Mouse (Mus musculus): ENCODE results near the gene Chek2.

DNA sequence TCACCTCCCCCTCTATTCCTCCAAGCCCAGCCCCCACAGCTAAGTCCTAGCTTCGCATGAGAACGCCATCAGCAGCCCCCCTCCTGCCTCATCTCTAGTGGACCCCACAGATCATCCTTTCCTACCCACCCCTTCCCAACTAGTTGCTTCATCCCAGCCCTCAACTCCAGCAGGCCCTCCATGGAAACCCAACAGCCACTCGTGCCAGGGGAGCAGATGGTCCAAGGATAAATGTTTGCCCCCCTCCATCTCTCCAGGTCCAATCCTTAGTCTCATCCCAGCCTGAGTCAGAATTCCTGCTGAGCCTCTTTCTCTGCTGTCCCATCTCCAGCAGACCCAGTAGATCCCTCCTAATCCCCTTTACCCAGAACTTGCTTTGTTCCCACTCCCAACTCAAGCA lies 76.5 kb downstream of the Chek2 start:
- TF ChIP-seq MAX (IDR thresholded peaks at IDR 0.05; ENCODE audit: low read length): no peak
- TF ChIP-seq CTCF (conservative IDR thresholded peaks at IDR 0.05 in 1 of 2, IDR thresholded peaks at IDR 0.05 in 1 of 2; ENCODE audit: low read depth in 2 of 2, low read length in 2 of 2): no peak
- TF ChIP-seq EP300 (IDR thresholded peaks at IDR 0.05; ENCODE audit: low read length): no peak
- no peak for TF ChIP-seq GABPA (IDR thresholded peaks at IDR 0.05; ENCODE audit: insufficient replicate concordance, low read depth, low read length)
- TF ChIP-seq RCOR1 (conservative IDR thresholded peaks at IDR 0.05; ENCODE audit: low read depth, low read length): no peak
- TF ChIP-seq POLR2A (IDR thresholded peaks at IDR 0.05; ENCODE audit: low read depth, low read length): no peak
- TF ChIP-seq MXI1 (IDR thresholded peaks at IDR 0.05; ENCODE audit: low read depth, low read length): no peak
- TF ChIP-seq KAT2A (IDR thresholded peaks at IDR 0.05; ENCODE audit: insufficient replicate concordance, low read length): no peak
- no peak for TF ChIP-seq MEF2A (IDR thresholded peaks at IDR 0.05; ENCODE audit: borderline replicate concordance, low read depth, low read length)
- no peak for TF ChIP-seq JUN (IDR thresholded peaks at IDR 0.05; ENCODE audit: insufficient read depth, low read depth, low read length)

All from CH12.LX (cell line).